8 mouse cellular contexts compared by ENCODE assay signal in genomic region chr19:8714653-8715481, GRCm38 (mm10). TPM values are rescaled to one million over a fixed set of nuclear protein-coding genes. Genes with fewer than 3 reads are reported as not detected.
DNase-seq lines count a peak whose midpoint lies in the region; ATAC-seq and TF ChIP-seq lines count a peak whose summit lies in the region.
"Had no signal": no experiment of that assay in that cellular context is flagged by ENCODE, and none has a peak within 500 bp of the region (broad histone marks: within the 10 kb centered on the region; RNA-seq: fewer than 3 reads in every experiment).

No protein-coding gene starts in this region.

- H3K9ac ChIP-seq in kidney, postnatal 0 days (ENCODE audit: low read depth, low read length) = no peak overlapping the region
- H3K9ac ChIP-seq in liver, embryonic 15.5 days = peak overlapping the region; percentile 56

- no peak overlapping the region for H3K27ac ChIP-seq in kidney, postnatal 0 days
- H3K27ac ChIP-seq in brown adipose tissue, adult 24 weeks (replicated peaks; ENCODE audit: low read depth, low read length) = peak overlapping the region; percentile 64
- peak overlapping the region; percentile 97 for H3K27ac ChIP-seq in liver, embryonic 15.5 days (replicated peaks)

- no peak overlapping the region for H3K4me2 ChIP-seq in kidney, postnatal 0 days (ENCODE audit: low read length)
- peak overlapping the region; percentile 76 for H3K4me2 ChIP-seq in liver, embryonic 15.5 days

- ATAC-seq in kidney, postnatal 0 days (replicated peaks; ENCODE audit: low FRiP score, low read depth) = no peak
- peak; percentile 55 for ATAC-seq in G1E (ENCODE audit: extremely low read depth, insufficient number of reproducible peaks, low FRiP score, poor library complexity, severe bottlenecking)
- peak; percentile 77 for ATAC-seq in liver, embryonic 15.5 days (ENCODE audit: insufficient read depth)

- peaks cover 10% of the 10 kb centered on the region; the same call in 1 of the 2 replicates for H3K36me3 ChIP-seq in kidney, postnatal 0 days (ENCODE audit: insufficient read depth, low read length)
- H3K36me3 ChIP-seq in G1E (replicated peaks) = peaks cover 36% of the 10 kb centered on the region
- H3K36me3 ChIP-seq in liver, embryonic 15.5 days (replicated peaks) = peaks cover 29% of the 10 kb centered on the region

- no peak overlapping the region for H3K4me3 ChIP-seq in kidney, postnatal 0 days (replicated peaks; ENCODE audit: low read depth, low read length)
- H3K4me3 ChIP-seq in G1E (ENCODE audit: low read depth, low read length) = peak overlapping the region; percentile 92; the same call in 1 of the 2 replicates
- no peak overlapping the region for H3K4me3 ChIP-seq in brown adipose tissue, adult 24 weeks (ENCODE audit: insufficient read depth, low read depth, low read length)
- H3K4me3 ChIP-seq in liver, embryonic 15.5 days (replicated peaks) = peak overlapping the region; percentile 91

- peaks cover 11% of the 10 kb centered on the region; the same call in 1 of the 2 replicates for H3K4me1 ChIP-seq in kidney, postnatal 0 days (replicated peaks; ENCODE audit: insufficient read depth, low read length)
- H3K4me1 ChIP-seq in G1E (ENCODE audit: insufficient read depth, low read depth, low read length) = peaks cover 69% of the 10 kb centered on the region
- peaks cover 7% of the 10 kb centered on the region; the same call in 1 of the 2 replicates for H3K4me1 ChIP-seq in brown adipose tissue, adult 24 weeks (ENCODE audit: control insufficient read depth, insufficient read depth, insufficient read length, low read length)
- H3K4me1 ChIP-seq in liver, embryonic 15.5 days (replicated peaks) = peaks cover 81% of the 10 kb centered on the region

- no peak for DNase-seq in kidney, postnatal 0 days (ENCODE audit: low spot score)
- DNase-seq in kidney, adult 9 months = no peak
- peak; percentile 50 for DNase-seq in G1E (ENCODE audit: low spot score)
- DNase-seq in right cerebral cortex, postnatal 14 days = no peak
- DNase-seq in right cerebral cortex, postnatal 4 days = no peak
- DNase-seq: cerebellum, adult 2 months had no signal

- H3K27me3 ChIP-seq in kidney, postnatal 0 days (ENCODE audit: insufficient read depth, low read length) = no peaks in the 10 kb centered on the region
- H3K27me3 ChIP-seq in G1E (ENCODE audit: insufficient read depth, low read length) = no peaks in the 10 kb centered on the region
- no peaks in the 10 kb centered on the region for H3K27me3 ChIP-seq in liver, embryonic 15.5 days

- TF ChIP-seq CTCF in kidney, postnatal 0 days (IDR thresholded peaks at IDR 0.05; ENCODE audit: low read depth) = peak; percentile 34; the same call in 1 of the 2 replicates
- TF ChIP-seq CTCF in G1E (IDR thresholded peaks at IDR 0.05; ENCODE audit: low read depth, low read length) = no peak

- no peaks in the 10 kb centered on the region for H3K9me3 ChIP-seq in kidney, postnatal 0 days (replicated peaks; ENCODE audit: low read length)
- no peaks in the 10 kb centered on the region for H3K9me3 ChIP-seq in G1E (replicated peaks)
- H3K9me3 ChIP-seq in liver, embryonic 15.5 days (replicated peaks) = no peaks in the 10 kb centered on the region

- WGBS in kidney, postnatal 0 days = 75% methylated on average over 10 of the region's 10 CpGs
- 31% methylated on average over 10 of the region's 10 CpGs for WGBS in liver, embryonic 15.5 days (ENCODE audit: insufficient replicate concordance)

RNA-seq across cellular contexts. Expression of gene Slc3a2, which starts 8.3 kb away (rescaled TPM):
- polyA plus RNA-seq in kidney, postnatal 0 days (2015; fragmentation: Nextera tagmentation; extraction: Ambion mirVana) = 151 and 158 TPM in 2 replicates
- total RNA-seq in G1E (2014; fragmentation: Nextera tagmentation) (288 and 317 TPM in 2 replicates), G1E (2017) (217 and 282 TPM in 2 replicates)
- 232 and 240 TPM in 2 replicates for polyA plus RNA-seq in G1E (2012)
- polyA plus RNA-seq in brown adipose tissue, adult 24 weeks (2012; ENCODE audit: insufficient read depth, insufficient read length, missing spikeins) = 32.8 and 41.0 TPM in 2 replicates
- polyA plus RNA-seq in liver, embryonic 15.5 days (2015; fragmentation: Nextera tagmentation; extraction: Ambion mirVana) = 124 and 132 TPM in 2 replicates

RNA-seq across cellular contexts. Expression of gene Wdr74, which starts 20.8 kb away (rescaled TPM):
- 71.3 and 77.7 TPM in 2 replicates for polyA plus RNA-seq in kidney, postnatal 0 days (2015; fragmentation: Nextera tagmentation; extraction: Ambion mirVana)
- total RNA-seq in G1E (2014; fragmentation: Nextera tagmentation) = 124 and 180 TPM in 2 replicates
- total RNA-seq in G1E (2017) = 75.0 and 135 TPM in 2 replicates
- 37.8 and 46.5 TPM in 2 replicates for polyA plus RNA-seq in G1E (2012)
- polyA plus RNA-seq in brown adipose tissue, adult 24 weeks (2012; ENCODE audit: insufficient read depth, insufficient read length, missing spikeins) = 28.2 and 31.8 TPM in 2 replicates
- polyA plus RNA-seq in liver, embryonic 15.5 days (2015; fragmentation: Nextera tagmentation; extraction: Ambion mirVana) = 48.8 and 53.0 TPM in 2 replicates

RNA-seq across cellular contexts. Expression of gene 1700092M07Rik, which starts 25.7 kb away (rescaled TPM):
- polyA plus RNA-seq in kidney, postnatal 0 days (2015; fragmentation: Nextera tagmentation; extraction: Ambion mirVana) = 0.75 and 1.1 TPM in 2 replicates
- total RNA-seq in G1E (2014; fragmentation: Nextera tagmentation) = 2.5 and 5.3 TPM in 2 replicates
- total RNA-seq in G1E (2017) = 3.3 and 4.5 TPM in 2 replicates
- 0.81 and 0.99 TPM in 2 replicates for polyA plus RNA-seq in G1E (2012)
- not detected in 2 replicates for polyA plus RNA-seq in brown adipose tissue, adult 24 weeks (2012; ENCODE audit: insufficient read depth, insufficient read length, missing spikeins)
- 0.43 and 0.62 TPM in 2 replicates for polyA plus RNA-seq in liver, embryonic 15.5 days (2015; fragmentation: Nextera tagmentation; extraction: Ambion mirVana)

RNA-seq across cellular contexts. Expression of gene Stx5a, which starts 26.3 kb away (rescaled TPM):
- 105 and 115 TPM in 2 replicates for polyA plus RNA-seq in kidney, postnatal 0 days (2015; fragmentation: Nextera tagmentation; extraction: Ambion mirVana)
- 61.1 and 84.0 TPM in 2 replicates for total RNA-seq in G1E (2014; fragmentation: Nextera tagmentation)
- total RNA-seq in G1E (2017) = 62.8 and 73.2 TPM in 2 replicates
- 12.9 and 13.2 TPM in 2 replicates for polyA plus RNA-seq in G1E (2012)
- 30.7 and 43.6 TPM in 2 replicates for polyA plus RNA-seq in brown adipose tissue, adult 24 weeks (2012; ENCODE audit: insufficient read depth, insufficient read length, missing spikeins)
- 53.5 and 53.8 TPM in 2 replicates for polyA plus RNA-seq in liver, embryonic 15.5 days (2015; fragmentation: Nextera tagmentation; extraction: Ambion mirVana)

RNA-seq across cellular contexts. Expression of gene Nxf1, which starts 42.0 kb away (rescaled TPM):
- 114 and 123 TPM in 2 replicates for polyA plus RNA-seq in kidney, postnatal 0 days (2015; fragmentation: Nextera tagmentation; extraction: Ambion mirVana)
- total RNA-seq in G1E (2014; fragmentation: Nextera tagmentation) = 445 and 456 TPM in 2 replicates
- total RNA-seq in G1E (2017) = 175 and 184 TPM in 2 replicates
- polyA plus RNA-seq in G1E (2012) = 35.9 and 39.7 TPM in 2 replicates
- 51.6 and 58.1 TPM in 2 replicates for polyA plus RNA-seq in brown adipose tissue, adult 24 weeks (2012; ENCODE audit: insufficient read depth, insufficient read length, missing spikeins)
- 81.2 and 91.6 TPM in 2 replicates for polyA plus RNA-seq in liver, embryonic 15.5 days (2015; fragmentation: Nextera tagmentation; extraction: Ambion mirVana)

Comparison
In these comparisons a context has a peak if more than half of its experiments do, and no peak if none do; other contexts are left out.
1. H3K4me3 ChIP-seq: peak in G1E (single experiment) and liver, embryonic 15.5 days (single experiment); none in kidney, postnatal 0 days (single experiment) and brown adipose tissue, adult 24 weeks (single experiment).